Mouse (Mus musculus) spleen, adult 12 weeks (tissue): ENCODE measurements around the gene Cep85l.

Source experiments
- DNase-seq: peaks from one replicate; pipeline ENCODE4 v3.0.0; 2022; ENCODE audit warnings: low spot score

Cep85l gene

DNA sequence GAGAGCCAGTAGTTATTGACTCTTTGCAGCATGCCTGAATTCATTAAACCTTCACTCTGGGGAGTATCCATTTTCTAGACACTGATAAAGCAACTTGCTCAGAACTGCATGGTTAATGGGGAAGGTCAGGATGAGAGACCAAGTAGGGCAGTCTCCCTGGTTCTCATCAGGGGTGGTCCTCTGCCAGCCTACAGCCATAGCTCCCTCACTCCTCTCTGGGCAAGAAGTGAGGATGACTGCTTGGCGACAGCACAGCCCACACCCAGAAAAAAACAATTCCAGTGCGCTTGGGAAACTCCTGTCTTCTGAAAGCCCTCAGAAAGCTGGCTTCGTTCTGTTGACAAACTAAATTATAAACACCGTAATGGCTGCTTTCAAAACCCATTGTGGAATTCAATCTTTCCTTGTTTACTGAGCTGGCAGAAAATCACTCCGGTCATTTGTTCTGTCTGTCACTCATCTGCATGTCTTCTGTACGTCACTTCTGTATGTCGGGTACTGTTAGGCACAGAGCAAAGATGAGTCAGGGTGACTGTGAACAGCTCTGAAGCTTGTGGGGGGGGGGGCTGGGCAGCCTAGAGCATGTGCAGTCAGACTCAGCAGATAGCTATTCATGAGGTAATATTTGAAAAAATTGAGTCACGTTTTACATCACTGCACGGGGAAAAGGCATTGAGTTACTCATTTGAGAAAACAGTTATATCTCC lies 15.3 kb upstream of the Cep85l start:
- DNase-seq = no peak

DNA sequence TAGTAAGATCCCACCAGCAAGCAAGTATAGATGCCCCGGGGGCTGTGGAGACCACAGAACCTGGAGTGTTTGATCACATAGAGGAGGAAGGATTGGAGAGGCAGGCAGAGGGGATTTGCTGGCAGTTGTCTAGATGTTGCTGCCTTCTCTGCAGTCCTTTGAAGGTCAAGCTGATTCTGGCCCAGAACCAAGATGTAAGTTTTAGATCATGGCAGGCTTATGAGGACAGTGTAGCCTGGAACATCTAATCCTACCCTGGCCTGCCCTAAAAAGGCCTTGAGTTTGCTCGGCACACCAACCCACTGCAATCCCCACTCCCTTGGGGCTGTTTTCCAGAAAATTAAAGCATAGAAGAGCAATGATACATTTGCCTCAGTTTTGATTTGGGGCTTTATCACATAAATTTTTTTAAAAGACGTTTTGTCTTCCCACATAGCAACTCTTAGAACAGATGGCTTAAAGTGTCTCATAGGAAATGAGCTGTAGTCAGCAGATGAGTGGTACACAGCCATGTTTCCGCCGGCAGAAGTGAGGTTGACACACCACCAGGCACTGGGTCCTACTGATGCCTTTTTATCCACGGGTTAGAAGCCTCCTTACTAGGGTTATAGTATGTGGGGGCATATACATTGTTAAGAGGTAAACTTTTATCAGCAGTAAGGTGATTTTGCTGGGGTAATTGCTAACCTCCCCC lies 8.6 kb upstream of the Cep85l start:
- DNase-seq = no peak

DNA sequence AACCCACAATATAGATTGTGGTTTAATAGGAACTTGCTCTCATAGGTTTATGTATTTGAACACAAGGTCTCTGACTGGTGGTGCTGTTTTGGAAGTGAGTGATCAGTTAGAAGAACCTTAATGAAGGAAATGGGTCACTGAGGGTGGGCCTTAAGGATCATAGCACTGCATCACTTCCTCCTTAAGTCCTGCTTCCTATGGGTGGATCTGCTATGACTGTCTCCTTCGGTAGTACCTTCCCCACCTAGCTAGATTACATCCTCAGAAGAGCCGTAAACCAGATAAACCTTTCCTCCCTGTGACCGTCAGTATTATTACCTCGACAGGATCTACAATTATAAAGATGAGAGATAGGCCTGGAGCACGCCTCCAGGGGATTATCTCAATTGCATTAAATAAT lies 5.7 kb upstream of the Cep85l start:
- DNase-seq = no peak

DNA sequence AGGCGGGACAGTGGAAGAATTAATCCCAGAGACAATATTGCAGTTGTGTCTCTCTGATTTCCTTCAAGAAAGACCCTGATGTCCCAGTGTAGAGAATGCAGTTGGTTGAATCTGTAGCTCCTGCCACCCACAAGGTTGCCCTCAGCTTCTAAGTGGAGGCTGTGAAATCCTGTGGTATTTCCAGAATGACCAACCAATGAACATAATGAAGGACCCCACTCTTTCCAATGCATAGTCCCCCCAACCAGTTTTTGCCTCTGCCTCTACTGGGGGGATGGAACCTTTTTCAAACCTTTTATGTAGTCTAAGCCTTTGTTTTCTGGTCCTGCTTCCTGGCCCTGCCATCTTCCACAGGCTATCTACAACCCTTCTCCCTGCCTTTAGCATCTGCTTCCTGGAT lies 5.1 kb upstream of the Cep85l start:
- no peak for DNase-seq

GRCm38 (mm10) chr10:53382696-53383365 lies 3.1 kb upstream of the Cep85l start:
- no peak for DNase-seq

- no peak for DNase-seq
Measured at GRCm38 (mm10) chr10:53378981-53379708, 602 bp downstream of the Cep85l start.

DNA sequence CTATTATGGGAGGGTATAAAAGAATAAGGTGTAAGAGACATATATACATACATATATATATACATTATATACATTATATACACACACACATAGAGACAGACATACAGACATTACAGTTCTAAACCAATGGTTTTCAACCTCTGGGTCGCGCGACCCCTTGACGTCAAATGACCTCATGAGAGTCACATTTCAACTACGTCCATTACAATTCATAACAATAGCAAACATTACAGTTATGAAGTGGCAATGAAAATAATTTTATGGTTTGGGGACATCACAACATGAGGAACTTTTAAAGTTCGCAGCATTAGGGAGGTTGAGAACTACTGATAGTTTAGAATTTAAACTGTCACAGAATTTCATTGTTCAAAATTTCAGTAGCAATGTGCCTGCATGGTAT lies 1.5 kb downstream of the Cep85l start:
- DNase-seq = no peak

DNA sequence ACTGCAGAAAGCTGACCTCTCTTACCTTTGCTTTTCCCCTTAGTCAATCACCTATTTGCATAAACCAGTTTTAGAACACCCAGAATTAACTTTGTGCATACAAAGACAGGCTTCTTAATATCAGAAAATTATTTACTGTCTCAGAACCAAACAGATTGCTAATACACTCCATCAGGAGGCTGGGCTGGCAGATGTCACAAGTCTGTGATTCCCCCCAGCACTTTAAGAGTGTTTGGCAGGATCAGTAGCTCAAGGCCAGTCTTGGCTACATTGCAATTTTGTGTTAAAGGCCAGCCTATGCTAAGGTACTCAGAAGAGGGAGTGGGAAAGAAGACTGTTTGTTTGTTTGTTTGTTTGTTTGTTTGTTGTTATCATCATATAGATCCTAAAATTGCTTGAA lies 2.7 kb downstream of the Cep85l start:
- DNase-seq = no peak

DNA sequence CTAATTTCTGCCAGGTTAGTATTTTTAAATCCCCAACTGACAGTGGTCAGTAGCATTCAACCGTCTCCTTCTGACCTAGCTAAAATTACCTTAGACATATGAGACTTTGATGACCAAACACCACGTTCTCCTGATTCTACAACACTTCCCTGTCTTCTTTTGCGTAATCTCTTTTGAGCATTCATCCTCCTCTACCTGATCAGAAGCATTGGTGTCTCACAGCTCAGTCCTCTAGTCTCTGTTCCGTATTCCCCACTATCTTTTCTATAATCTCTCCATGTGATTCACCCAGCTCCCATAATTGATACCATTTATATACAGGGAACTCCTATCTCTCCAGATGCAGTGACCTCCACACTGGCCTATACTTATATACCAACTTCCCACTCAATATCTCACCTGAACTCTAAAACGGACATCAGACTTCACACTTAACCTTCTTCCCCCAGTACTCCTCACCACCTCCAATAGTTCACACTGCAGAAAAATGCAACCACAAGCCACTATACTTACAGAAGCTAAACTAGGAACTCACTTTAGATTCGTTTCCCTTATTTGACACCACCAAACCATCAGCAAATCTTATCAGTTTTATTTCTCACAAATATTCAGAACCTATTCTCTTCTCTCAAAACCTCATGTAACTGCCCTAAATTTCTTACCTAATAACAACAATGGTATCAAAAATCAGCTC lies 5.7 kb downstream of the Cep85l start:
- DNase-seq = no peak

- DNase-seq = no peak
Measured at GRCm38 (mm10) chr10:53367265-53367664, 12.5 kb downstream of the Cep85l start.

- no peak for DNase-seq
Measured at GRCm38 (mm10) chr10:53364311-53364710, 15.4 kb downstream of the Cep85l start.

DNA sequence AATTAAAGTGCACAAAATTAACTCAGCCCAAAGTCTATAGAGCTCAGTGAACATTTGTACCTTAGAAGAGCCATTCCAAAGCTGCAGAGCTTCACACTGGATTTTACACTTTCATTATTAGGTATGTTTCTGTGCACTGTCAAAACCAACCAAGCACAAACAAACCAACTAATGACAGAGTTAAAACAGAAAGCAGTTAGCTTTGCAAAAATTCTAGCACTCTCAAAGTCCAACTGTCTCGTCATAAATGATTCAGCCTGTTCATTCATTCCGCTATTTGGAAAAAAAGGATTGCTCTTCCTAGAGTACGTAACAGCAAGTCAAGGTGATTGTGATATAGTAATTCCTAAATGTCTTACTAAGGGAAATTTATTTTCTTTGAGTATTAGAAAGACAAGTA lies 20.7 kb downstream of the Cep85l start:
- DNase-seq = no peak

GRCm38 (mm10) chr10:53353665-53354064 lies 26.1 kb downstream of the Cep85l start:
- no peak for DNase-seq

GRCm38 (mm10) chr10:53349254-53349653 lies 30.5 kb downstream of the Cep85l start:
- DNase-seq = no peak

DNA sequence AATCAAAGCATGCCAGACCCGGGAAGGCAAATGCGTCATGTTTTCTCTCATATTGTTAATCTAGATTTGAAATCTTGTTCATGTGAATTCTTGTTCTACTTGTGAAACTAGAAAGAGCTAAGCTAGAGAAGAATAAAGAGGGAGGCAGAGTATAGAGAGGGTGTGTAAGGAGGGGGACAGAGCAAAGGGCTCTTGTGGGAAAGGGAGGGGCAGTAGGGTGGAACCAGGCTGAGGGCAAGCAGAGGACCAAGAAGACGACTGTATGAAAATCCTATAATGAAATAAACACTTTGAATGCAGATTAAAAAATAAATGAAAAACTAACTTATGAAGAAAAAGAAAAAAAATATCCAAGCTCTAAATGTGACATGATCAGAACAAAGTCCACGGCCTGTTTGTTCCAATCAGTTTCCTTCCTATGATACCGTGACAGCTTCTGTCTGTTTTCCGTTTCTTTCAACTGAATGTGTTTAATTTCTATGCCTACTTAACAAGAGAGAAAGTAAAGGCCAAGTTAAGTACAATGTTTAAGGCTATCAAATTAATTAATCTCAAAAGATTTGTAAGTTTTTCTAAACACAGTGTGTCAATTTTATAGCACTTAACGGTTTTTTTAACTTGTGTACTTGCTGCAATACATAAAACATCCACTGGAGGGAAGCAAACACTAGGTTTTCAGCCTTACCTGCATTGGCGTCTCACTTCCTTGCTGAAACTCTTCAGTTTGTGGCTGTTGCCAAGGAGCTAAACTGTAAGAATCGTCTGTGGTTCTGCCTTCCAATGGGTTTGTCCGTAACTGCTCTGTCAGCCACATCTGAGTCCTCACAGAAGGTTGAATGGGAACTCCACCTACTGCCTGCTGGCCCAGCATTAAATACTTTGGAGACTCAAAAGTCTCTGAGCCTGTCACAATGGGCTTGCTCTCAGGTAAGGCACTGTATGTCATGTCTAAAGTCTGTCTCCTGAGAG lies 31.7 kb downstream of the Cep85l start:
- DNase-seq = no peak

GRCm38 (mm10) chr10:53346916-53347315 lies 32.8 kb downstream of the Cep85l start:
- no peak for DNase-seq

DNA sequence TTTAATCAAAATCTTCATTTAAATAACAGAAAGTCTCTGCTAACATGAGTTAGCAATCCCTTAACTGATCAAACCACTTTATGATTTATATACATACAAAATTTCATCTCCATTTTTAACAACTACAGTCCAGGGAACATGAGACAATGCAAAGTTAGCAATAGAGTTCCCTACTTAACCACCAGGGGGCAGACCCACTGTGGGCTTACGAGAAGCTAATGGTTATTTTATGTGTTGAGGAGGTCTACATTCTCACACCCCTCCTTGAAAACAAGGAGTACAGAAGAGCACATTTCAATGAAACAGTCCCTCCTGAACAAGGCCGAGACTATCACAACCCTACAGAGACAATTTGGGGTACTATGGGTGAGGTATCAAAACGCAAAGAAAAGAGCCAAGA lies 33.2 kb downstream of the Cep85l start:
- no peak for DNase-seq

DNA sequence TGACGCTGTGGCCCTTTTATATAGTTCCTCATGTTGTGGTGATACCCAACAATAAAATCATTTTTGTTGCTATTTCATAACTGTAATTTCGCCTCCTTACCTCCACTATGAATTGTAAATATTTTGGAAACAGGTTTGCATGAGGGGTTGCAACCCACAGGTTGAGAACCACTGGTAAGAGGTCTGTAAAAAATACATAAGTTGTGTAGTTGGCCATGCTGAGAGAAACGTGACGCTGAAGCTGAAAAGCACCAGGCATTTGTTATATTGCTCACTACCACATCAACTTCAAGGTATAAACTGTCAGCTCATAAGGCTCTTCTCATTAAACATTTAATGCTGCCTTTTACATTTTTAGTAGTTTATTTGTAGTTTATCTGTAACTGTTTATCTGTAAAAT lies 34.2 kb downstream of the Cep85l start:
- no peak for DNase-seq

DNA sequence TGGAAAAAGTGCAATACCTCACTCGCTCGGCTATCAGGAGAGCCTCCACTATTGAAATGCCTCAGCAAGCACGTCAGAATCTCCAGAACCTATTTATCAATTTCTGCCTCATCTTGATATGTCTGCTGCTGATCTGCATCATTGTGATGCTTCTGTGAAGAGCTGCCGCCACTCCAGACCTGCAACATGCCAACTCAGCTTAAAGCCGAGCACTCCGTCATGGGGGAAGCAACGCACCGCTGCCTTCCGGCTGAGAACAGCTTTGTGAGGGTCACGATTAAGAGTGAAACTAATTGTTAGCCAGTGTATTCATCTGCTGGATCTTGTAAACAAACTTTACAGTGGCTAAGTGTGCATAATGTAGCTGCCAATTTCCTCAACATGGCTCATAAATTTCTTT lies 35.9 kb downstream of the Cep85l start:
- DNase-seq = no peak

- DNase-seq = no peak
Measured at GRCm38 (mm10) chr10:53343384-53343783, 36.4 kb downstream of the Cep85l start.
